Mouse (Mus musculus) hematopoietic stem cell, adult 5-6 weeks (primary cell): Measurements from ENCODE around the gene Ogfr. TPM values are rescaled to one million over a fixed set of nuclear protein-coding genes. Genes with fewer than 3 reads are reported as not detected.

Source experiments
- ATAC-seq, 2 experiments: fragments of 125-278 bp in 1 of 2; replicated peaks in 1 of 2; 2 replicates each; pipeline ENCODE4 v1.8.0; 2016 to 2017; ENCODE audit warnings: inconsistent platforms in 2 of 2, mild to moderate bottlenecking in 2 of 2, moderate number of reproducible peaks in 2 of 2, low read depth in 1 of 2, moderate TSS enrichment in 1 of 2; ENCODE audit not compliant: low FRiP score in 2 of 2, poor library complexity in 2 of 2, severe bottlenecking in 2 of 2, insufficient read depth in 1 of 2, low TSS enrichment in 1 of 2
- total RNA-seq: library from RNA; stranded (forward); fragments of 172-1452, 232-1000 nt; gene quantifications from 2 replicates; pipeline ENCODE4 v1.2.3, GENCODE M21; 2017

Ogfr gene
- total RNA-seq: 53.9 and 58.5 TPM in 2 replicates

GRCm38 (mm10) chr2:180589123-180589831 is at the start of gene Ogfr:
Gene Ogfr (plus strand): TSS chr2:180589245.
- ATAC-seq: peak; percentile 83 to 85

DNA sequence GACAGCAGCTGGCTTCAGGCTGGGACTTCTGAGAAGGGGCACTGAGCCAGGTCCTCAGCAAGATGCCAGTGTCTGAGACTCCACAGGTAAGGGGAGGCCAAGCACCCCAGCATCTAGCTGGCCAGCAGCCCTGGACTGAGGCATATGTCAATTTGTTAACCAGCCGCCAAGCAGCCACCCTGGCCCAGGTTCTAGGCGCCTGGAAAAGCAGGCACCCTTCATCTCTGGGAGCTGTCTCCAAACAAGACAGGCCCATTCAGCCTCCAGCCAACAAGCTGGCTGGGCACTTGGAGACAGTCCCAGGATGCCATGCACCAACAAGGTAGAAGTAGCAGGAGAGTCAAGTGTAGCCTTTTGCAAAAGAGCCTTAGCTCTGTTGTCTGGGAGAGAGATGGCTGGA is 45.4 kb upstream of the Ogfr start:
- no peak for ATAC-seq

DNA sequence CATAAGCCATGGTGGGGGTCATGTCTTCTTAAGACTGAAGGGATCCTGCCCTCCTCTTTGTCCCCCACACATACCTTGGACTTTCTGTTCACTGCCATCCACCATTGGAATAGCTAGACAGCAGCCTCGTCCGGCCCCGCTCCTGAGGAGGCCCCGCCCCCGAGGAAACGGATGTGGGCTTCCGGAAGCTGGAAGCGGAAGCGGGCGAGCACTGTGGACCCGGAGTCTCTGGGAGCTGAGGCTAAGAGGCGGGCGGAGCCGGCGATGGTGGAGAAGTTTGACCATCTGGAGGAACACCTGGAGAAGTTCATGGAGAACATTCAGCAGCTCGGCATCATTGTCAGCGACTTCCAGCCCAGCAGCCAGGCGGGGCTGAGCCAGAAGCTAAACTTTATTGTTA is 44.0 kb upstream of the Ogfr start:
- no peak for ATAC-seq

GRCm38 (mm10) chr2:180547384-180548106 is 41.5 kb upstream of the Ogfr start:
- no peak for ATAC-seq

- no peak for ATAC-seq
Measured at GRCm38 (mm10) chr2:180552340-180552739, 36.7 kb upstream of the Ogfr start.

GRCm38 (mm10) chr2:180555219-180555618 is 33.8 kb upstream of the Ogfr start:
- no peak for ATAC-seq

DNA sequence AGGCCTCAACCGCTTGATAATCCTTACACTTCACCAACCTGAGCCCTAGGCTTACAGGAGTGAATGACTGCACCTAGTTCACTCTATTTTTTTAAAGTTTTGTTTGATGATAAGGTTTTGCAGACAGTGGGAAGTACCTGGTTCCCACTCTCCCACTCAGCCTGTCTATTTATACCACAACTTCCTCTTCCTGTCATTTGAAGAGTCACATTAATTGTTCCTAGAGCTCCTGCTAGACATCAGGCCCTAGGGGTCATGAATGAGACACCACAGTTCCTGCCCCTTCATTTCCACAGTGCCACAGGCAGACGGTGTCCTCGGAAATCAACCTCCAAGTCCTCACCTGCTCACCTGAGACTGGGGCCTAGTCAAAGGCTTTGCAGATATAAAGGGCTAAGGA is 32.6 kb upstream of the Ogfr start:
- peak in 1 of 2 experiments; percentile 29; a peak in 1 of 4 replicates for ATAC-seq

GRCm38 (mm10) chr2:180560245-180560644 is 28.8 kb upstream of the Ogfr start:
- no peak for ATAC-seq

- no peak for ATAC-seq
Measured at GRCm38 (mm10) chr2:180562146-180562545, 26.9 kb upstream of the Ogfr start.

DNA sequence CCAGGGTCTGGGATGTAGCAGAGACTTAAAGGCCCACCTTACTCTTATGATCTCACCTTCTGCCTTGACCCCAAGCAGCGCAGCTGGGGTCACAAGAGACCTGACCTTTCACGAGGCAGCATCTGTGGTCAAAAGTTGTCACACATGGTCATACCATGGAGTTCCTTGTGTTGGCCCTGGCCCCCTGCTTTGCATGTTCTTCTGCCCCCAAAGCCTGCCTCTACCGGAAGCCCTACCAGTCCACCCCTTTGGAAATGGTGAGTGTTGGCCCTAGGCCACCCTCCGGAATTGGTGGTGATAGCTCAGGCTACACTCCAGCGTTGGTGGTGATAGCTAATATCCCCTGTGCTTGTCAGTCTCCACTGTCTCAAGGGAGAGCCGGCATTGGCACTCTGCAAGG is 25.7 kb upstream of the Ogfr start:
- ATAC-seq: no peak

DNA sequence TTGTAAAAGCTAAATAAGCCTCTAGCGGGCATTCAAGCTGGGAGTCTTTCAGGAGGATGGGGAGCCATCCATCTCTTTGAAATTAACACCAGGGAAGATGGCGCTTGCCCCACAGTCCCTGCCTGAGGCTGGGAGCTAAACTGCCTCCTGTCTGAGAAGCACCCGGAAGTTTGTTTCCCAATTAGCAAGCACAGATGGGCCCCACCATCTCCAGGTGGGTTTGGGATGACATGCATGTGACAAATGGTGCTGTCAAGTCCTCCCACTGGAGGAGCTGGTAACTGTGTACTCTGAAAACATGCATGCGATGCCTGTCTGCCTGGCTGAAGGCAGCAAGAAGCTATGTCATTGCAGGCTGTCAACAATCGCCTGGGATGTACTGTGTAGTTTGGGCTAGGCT is 25.2 kb upstream of the Ogfr start:
- ATAC-seq: no peak

GRCm38 (mm10) chr2:180566240-180566913 is 22.7 kb upstream of the Ogfr start:
- peak in 1 of 2 experiments; percentile 76; a peak in 1 of 4 replicates for ATAC-seq

GRCm38 (mm10) chr2:180569028-180569643 is 19.9 kb upstream of the Ogfr start:
- ATAC-seq: no peak

- ATAC-seq: no peak
Measured at GRCm38 (mm10) chr2:180576482-180576881, 12.6 kb upstream of the Ogfr start.

DNA sequence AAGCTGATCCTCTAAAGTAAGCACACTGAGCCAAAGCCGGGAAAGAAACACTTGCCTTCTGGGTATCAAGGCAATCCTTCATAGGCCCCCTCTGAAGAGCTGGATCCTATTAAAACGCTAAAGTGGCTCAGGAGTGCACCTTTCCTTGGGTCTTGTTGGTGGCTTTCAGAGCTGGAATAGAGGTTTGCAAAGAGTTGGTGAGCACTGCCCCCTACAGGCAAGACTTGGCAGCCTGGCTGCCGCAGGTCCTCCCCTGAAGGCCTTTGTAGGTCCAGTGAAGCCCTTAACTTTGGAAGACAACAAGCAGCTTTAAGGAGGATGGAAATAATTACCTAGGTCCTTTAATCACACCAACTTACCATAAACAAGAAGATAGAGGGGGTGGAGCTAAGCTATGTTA is 10.4 kb upstream of the Ogfr start:
- peak; percentile 38 to 61; a peak in 3 of 4 replicates for ATAC-seq

- ATAC-seq: no peak
Measured at GRCm38 (mm10) chr2:180581002-180581401, 8.0 kb upstream of the Ogfr start, which contains the start of gene Mrgbp. Gene Mrgbp (plus strand): TSS chr2:180581304.

DNA sequence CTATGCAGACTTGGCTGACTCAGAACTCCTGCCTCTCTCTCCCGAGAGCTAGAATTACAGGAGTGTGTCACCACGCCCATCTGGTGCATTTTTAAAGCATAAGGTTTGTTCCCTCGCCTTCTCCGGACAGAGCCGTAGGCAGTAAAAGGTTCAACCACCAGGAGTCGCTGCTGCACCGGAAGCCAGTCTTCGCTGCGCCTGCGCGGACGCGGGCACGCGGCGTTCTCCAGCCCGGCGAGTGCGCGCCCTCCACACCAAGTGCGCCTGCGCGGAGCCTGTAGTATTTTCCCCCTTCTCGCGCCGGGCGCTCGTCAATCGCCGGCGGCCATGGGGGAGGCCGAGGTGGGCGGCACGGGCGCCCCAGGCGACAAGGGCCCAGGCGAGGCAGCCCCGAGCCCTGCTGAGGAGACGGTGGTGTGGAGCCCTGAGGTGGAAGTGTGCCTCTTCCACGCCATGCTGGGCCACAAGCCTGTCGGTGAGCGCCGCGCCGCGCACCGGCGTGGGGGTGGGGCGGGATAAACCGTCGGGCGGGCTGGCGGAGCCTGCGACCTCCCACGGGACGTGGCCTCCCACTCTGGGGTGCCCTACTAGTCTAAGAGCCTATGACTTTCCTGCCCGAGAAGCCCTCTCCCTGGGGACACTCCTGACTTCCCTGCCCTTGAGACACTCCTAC is 6.4 kb upstream of the Ogfr start:
- ATAC-seq: peak; percentile 74 to 85
